Mouse (Mus musculus) brain, embryonic 14.5 days (tissue): ENCODE data around the gene Akap13.
"Not testable (repeated sequence)": the region's sequence is repeated elsewhere in the genome, so short reads cannot be mapped to it uniquely, and the experiment has no call there.

Source experiments
- CTCF ChIP-seq: fragments of 200-500 bp; IDR thresholded peaks from 2 replicates; pipeline ENCODE4 v1.5.1; 2012; ENCODE audit warnings: inconsistent platforms, mild to moderate bottlenecking, moderate library complexity, borderline replicate concordance; ENCODE audit not compliant: insufficient read depth, insufficient read length; ENCODE audit errors: extremely low read depth
- POLR2A ChIP-seq: fragments of 200-500 bp; IDR thresholded peaks from 2 replicates; pipeline ENCODE4 v1.6.1; 2012; ENCODE audit warnings: mild to moderate bottlenecking, inconsistent platforms, borderline replicate concordance; ENCODE audit not compliant: poor library complexity, insufficient read depth, insufficient read length, severe bottlenecking; ENCODE audit errors: extremely low read depth

DNA sequence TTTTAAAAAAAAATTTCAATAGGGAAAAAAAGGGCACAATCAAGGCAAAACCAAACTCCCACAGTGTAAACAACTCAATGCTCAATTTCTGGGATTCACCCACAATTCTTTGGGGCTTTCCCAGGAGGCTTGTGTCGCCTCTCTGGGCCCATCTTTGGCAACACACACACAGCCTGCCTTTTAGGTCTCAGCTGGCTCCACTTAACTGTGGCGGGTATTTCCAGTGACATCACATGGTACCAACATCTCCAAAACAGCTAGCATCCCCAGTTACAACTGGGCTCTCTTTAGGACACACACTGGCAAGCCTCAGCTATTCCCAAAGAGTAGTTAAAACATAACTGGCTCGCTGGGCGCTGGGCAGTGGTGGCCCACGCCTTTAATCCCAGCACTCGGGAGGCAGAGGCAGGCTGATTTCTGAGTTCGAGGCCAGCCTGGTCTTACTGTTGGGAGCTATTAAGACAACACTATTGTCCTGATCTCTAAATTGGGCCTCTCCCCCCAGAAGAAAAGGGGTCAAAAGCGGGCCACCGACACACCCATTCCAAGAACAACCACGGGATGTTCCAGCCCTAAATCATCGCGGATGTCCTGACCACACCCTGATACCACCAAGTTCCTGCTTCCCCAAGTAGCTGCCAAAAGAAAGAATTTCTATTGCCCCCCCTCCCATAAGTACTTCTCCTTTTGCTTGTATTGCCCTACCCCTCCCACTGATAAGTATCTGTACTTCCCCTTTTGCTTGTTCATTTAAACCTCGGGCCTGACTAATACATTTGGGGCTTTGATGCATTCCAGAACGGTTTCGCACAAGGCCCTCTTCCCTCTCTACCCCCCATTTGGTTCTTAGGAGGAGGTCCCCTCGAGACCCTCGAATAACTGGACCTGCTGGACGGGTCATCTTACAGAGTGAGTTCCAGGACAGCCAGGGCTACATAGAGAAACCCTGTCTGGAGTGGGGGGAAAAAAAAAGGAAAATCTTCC lies 319.1 kb downstream of the Akap13 start:
- TF ChIP-seq CTCF, POLR2A: not testable (repeated sequence)
